Mouse (Mus musculus): ENCODE measurements around the gene Acyp2. TPM values are rescaled to one million over a fixed set of nuclear protein-coding genes. Genes with fewer than 3 reads are reported as not detected.

Gene Acyp2
- total and polyA plus RNA-seq, 2 experiments: 1.0 to 2.3 TPM

DNA sequence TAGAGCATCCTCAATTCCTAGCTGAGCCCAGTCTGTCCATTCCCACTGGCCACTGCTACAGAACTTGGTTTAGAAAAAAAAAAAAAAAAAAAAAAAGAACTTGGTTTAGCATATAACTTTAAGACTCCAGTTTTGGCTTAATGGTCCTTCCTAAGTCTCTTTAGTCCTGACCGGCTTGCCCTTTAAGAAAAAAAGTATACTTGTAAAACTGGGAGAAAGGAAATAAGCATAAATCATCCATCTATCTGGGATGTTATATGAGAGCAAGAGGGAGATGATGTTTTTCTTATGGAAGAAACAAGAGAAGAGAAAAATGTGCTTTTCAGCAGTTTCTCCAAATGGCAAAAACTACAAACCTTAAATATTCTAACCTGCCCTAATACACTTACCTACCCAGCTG is 89.2 kb downstream of the Acyp2 start:
- Histone ChIP-seq H3K27ac (replicated peaks; ENCODE audit: insufficient read depth, low read depth, low read length) (no peak overlapping the region), H3K4me1 (ENCODE audit: control insufficient read depth, insufficient read depth, low read length) (no peaks in the 10 kb centered on the region), H3K9ac (ENCODE audit: low read depth, low read length) (no peak overlapping the region), H3K36me3 (ENCODE audit: control insufficient read depth, insufficient read depth, low read length) (no peaks in the 10 kb centered on the region), H3K79me2 (ENCODE audit: control insufficient read depth, insufficient read depth, low read length) (no peaks in the 10 kb centered on the region), H3K27me3 (ENCODE audit: control insufficient read depth, insufficient read depth, low read length) (no peaks in the 10 kb centered on the region), H3K4me3 (ENCODE audit: insufficient read depth, low read depth, low read length) (no peak overlapping the region)
- TF ChIP-seq POLR2A (IDR thresholded peaks at IDR 0.05; ENCODE audit: extremely low read depth, insufficient read depth, low read length) (no peak), CTCF (IDR thresholded peaks at IDR 0.05; ENCODE audit: low read depth, low read length) (no peak)
- WGBS: 90% methylated on average over 1 of the region's 1 CpGs
- DNase-seq (ENCODE audit: extremely low read depth, low read depth, low spot score): no peak

DNA sequence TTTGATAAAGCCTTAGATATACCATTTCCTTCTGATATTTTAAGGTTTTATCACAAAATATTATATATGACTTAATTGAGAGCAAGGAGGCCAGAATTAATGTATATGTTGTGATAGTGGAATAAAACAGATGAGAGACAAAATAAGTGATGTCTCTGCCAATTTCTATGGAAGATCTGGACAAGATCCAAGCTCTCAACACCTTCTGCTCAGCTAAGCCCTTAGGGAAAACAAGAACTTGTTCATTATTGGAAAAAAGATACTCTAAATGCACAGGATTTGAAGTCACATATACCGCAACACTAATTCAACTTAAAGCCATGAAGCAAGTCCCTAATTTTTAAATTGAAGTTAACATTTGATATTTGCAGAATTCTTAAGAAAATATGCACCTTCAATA is 96.0 kb downstream of the Acyp2 start:
- Histone ChIP-seq H3K9ac (ENCODE audit: low read depth, low read length) (no peak overlapping the region), H3K36me3 (ENCODE audit: control insufficient read depth, insufficient read depth, low read length) (no peaks in the 10 kb centered on the region), H3K4me1 (ENCODE audit: control insufficient read depth, insufficient read depth, low read length) (no peaks in the 10 kb centered on the region), H3K27me3 (ENCODE audit: control insufficient read depth, insufficient read depth, low read length) (no peaks in the 10 kb centered on the region), H3K79me2 (ENCODE audit: control insufficient read depth, insufficient read depth, low read length) (no peaks in the 10 kb centered on the region), H3K4me3 (ENCODE audit: insufficient read depth, low read depth, low read length) (no peak overlapping the region), H3K27ac (replicated peaks; ENCODE audit: insufficient read depth, low read depth, low read length) (no peak overlapping the region)
- TF ChIP-seq POLR2A (IDR thresholded peaks at IDR 0.05; ENCODE audit: extremely low read depth, insufficient read depth, low read length) (no peak), CTCF (IDR thresholded peaks at IDR 0.05; ENCODE audit: low read depth, low read length) (no peak)
- 97% methylated on average over 1 of the region's 1 CpGs for WGBS
- no peak for DNase-seq (ENCODE audit: extremely low read depth, low read depth, low spot score)

DNA sequence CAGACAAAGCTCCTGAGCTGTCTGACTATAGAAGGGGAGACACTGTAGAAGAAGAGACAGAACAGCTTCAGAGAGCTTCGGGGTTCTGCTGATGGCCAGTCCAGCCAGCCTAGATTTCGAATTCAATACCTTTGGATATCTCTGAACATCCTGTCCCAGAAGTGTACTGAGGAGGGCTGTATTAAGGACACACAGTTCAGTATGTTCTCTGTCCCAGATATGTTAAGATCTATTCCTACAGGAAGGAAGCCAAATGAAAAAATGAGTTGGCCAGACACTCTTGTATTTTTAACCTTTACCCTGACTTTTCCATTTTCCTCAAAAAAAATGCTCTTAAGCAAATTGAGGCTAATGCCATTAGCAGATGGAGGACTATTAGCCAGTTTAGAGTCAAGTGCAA is 132.3 kb downstream of the Acyp2 start:
- Histone ChIP-seq H3K4me1 (ENCODE audit: control insufficient read depth, insufficient read depth, low read length) (no peaks in the 10 kb centered on the region), H3K9ac (ENCODE audit: low read depth, low read length) (no peak overlapping the region), H3K36me3 (ENCODE audit: control insufficient read depth, insufficient read depth, low read length) (no peaks in the 10 kb centered on the region), H3K27ac (replicated peaks; ENCODE audit: insufficient read depth, low read depth, low read length) (no peak overlapping the region), H3K4me3 (ENCODE audit: insufficient read depth, low read depth, low read length) (no peak overlapping the region), H3K79me2 (ENCODE audit: control insufficient read depth, insufficient read depth, low read length) (no peaks in the 10 kb centered on the region), H3K27me3 (ENCODE audit: control insufficient read depth, insufficient read depth, low read length) (no peaks in the 10 kb centered on the region)
- DNase-seq (ENCODE audit: extremely low read depth, low read depth, low spot score): peak; percentile 12
- 60% methylated on average over 2 of the region's 2 CpGs for WGBS
- TF ChIP-seq POLR2A (IDR thresholded peaks at IDR 0.05; ENCODE audit: extremely low read depth, insufficient read depth, low read length): no peak
- TF ChIP-seq CTCF (IDR thresholded peaks at IDR 0.05; ENCODE audit: low read depth, low read length): no peak

DNA sequence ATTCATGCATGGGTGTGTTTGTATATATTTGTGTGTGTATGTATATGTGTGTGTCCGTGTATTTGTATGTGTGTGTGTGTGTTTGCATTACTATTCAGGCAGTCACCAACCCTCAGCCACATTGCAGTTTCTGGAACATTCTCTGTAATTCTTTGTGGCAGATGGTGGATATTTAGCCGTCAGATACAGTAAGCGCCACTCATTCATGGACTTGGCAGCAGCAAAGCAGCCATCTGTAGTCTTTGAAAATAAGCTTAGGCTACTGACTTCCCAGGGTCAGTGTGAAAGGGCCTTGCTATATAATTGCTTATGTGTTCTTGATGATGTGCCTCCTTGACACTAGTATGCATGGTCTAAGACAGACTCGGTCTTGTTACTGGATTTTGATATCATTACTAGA is 141.2 kb downstream of the Acyp2 start:
- Histone ChIP-seq H3K79me2 (ENCODE audit: control insufficient read depth, insufficient read depth, low read length) (no peaks in the 10 kb centered on the region), H3K4me3 (ENCODE audit: insufficient read depth, low read depth, low read length) (no peak overlapping the region), H3K36me3 (ENCODE audit: control insufficient read depth, insufficient read depth, low read length) (no peaks in the 10 kb centered on the region), H3K9ac (ENCODE audit: low read depth, low read length) (no peak overlapping the region), H3K27ac (replicated peaks; ENCODE audit: insufficient read depth, low read depth, low read length) (no peak overlapping the region), H3K27me3 (ENCODE audit: control insufficient read depth, insufficient read depth, low read length) (no peaks in the 10 kb centered on the region), H3K4me1 (ENCODE audit: control insufficient read depth, insufficient read depth, low read length) (no peaks in the 10 kb centered on the region)
- TF ChIP-seq POLR2A (IDR thresholded peaks at IDR 0.05; ENCODE audit: extremely low read depth, insufficient read depth, low read length) (no peak), CTCF (IDR thresholded peaks at IDR 0.05; ENCODE audit: low read depth, low read length) (no peak)
- WGBS: 87% methylated on average over 4 of the region's 4 CpGs
- DNase-seq (ENCODE audit: extremely low read depth, low read depth, low spot score): no peak

DNA sequence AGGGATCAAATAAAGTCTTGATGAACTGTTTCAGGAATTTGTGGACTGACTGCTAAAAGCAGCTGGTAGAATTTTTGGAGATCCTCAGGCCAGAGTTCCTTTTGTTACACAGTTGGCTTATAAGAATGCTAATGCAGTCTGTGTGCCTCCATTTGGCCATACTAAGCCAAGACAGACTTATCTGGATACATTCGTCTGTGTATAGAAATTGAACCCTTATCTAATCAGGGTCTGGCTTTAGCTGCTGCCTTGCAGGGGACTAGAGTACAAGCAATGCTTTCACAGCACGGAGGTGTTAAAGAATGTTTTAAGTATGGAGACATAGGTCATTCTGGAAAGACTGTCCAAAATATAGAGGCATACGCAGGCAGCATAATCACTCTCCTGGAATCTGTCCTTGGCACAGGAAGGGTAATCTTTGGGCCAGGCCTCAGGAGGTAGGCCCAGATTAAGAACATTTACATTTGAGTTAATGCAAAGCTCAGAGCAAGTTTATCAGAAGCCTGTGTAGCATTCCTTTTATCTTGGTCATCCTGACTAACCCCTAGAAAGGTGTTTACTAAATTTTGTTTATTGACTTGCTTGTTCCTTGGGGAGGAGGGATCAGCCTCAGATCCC is 150.5 kb downstream of the Acyp2 start:
- TF ChIP-seq CTCF (IDR thresholded peaks at IDR 0.05; ENCODE audit: low read depth, low read length): no peak
- TF ChIP-seq POLR2A (IDR thresholded peaks at IDR 0.05; ENCODE audit: extremely low read depth, insufficient read depth, low read length): no peak
- no peaks in the 10 kb centered on the region for H3K36me3 ChIP-seq (ENCODE audit: control insufficient read depth, insufficient read depth, low read length)
- H3K9ac ChIP-seq (ENCODE audit: low read depth, low read length): no peak overlapping the region
- no peaks in the 10 kb centered on the region for H3K79me2 ChIP-seq (ENCODE audit: control insufficient read depth, insufficient read depth, low read length)
- H3K4me3 ChIP-seq (ENCODE audit: insufficient read depth, low read depth, low read length): no peak overlapping the region
- no peaks in the 10 kb centered on the region for H3K27me3 ChIP-seq (ENCODE audit: control insufficient read depth, insufficient read depth, low read length)
- no peaks in the 10 kb centered on the region for H3K4me1 ChIP-seq (ENCODE audit: control insufficient read depth, insufficient read depth, low read length)
- WGBS: 72% methylated on average over 3 of the region's 3 CpGs
- no peak for DNase-seq (ENCODE audit: extremely low read depth, low read depth, low spot score)
- no peak overlapping the region for H3K27ac ChIP-seq (replicated peaks; ENCODE audit: insufficient read depth, low read depth, low read length)

DNA sequence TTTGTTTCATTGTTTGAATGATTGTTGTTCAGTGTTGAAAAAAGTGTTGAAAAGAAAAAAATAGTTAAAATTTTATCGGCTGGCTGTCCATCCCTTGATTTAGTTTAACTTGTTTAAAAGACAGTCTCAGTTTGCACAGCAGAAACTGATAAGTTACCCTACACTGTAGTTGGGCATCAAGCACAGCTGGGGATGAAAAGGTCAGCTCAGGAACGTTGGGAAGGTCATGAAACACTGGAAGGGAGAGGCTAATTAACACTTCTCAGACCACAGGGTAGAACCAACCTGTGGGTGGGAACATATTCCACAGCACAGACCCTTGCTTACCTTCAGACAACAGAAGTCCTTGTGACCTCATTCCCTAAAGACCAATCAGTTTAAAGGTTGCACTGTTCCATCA is 152.2 kb downstream of the Acyp2 start:
- DNase-seq (ENCODE audit: extremely low read depth, low read depth, low spot score): no peak
- 54% methylated on average over 2 of the region's 2 CpGs for WGBS
- Histone ChIP-seq H3K4me1 (ENCODE audit: control insufficient read depth, insufficient read depth, low read length) (no peaks in the 10 kb centered on the region), H3K27me3 (ENCODE audit: control insufficient read depth, insufficient read depth, low read length) (no peaks in the 10 kb centered on the region), H3K27ac (replicated peaks; ENCODE audit: insufficient read depth, low read depth, low read length) (no peak overlapping the region), H3K36me3 (ENCODE audit: control insufficient read depth, insufficient read depth, low read length) (no peaks in the 10 kb centered on the region), H3K9ac (ENCODE audit: low read depth, low read length) (no peak overlapping the region), H3K4me3 (ENCODE audit: insufficient read depth, low read depth, low read length) (no peak overlapping the region), H3K79me2 (ENCODE audit: control insufficient read depth, insufficient read depth, low read length) (no peaks in the 10 kb centered on the region)
- TF ChIP-seq POLR2A (IDR thresholded peaks at IDR 0.05; ENCODE audit: extremely low read depth, insufficient read depth, low read length): no peak
- no peak for TF ChIP-seq CTCF (IDR thresholded peaks at IDR 0.05; ENCODE audit: low read depth, low read length)
